Mouse (Mus musculus) CH12.LX (cell line): ENCODE measurements at regions not wholly inside any gene's neighbourhood (a gene's known extent, or its start where the extent isn't known, plus 50 kb on each side); places are given as distances from the start of the nearest gene placed in this dataset.

Source experiments
- DNase-seq: peaks from one replicate; pipeline ENCODE4 v3.0.0-alpha.2; 2013; ENCODE audit errors: extremely low read depth
- H3K27ac ChIP-seq: 2 replicates; pipeline ENCODE4 v1.5.1; 2012; ENCODE audit warnings: low read depth, mild to moderate bottlenecking, control low read depth, moderate library complexity; ENCODE audit not compliant: insufficient read depth
- H3K27me3 ChIP-seq: replicated peaks from 2 replicates; pipeline ENCODE3; 2012; ENCODE audit warnings: inconsistent platforms
- H3K36me3 ChIP-seq, 2 experiments: replicated peaks in 1 of 2; 2 replicates each; pipeline versions ENCODE3 to v1.6.1; 2012; ENCODE audit warnings: inconsistent platforms in 1 of 2, low read length in 1 of 2, mild to moderate bottlenecking in 1 of 2, mixed read lengths in 1 of 2, moderate library complexity in 1 of 2; ENCODE audit not compliant: control insufficient read depth in 1 of 2, insufficient read depth in 1 of 2
- H3K4me1 ChIP-seq, 2 experiments: 2 replicates each; pipeline ENCODE4 v1.6.1; 2012; ENCODE audit warnings: inconsistent platforms in 1 of 2, moderate library complexity in 1 of 2; ENCODE audit not compliant: insufficient read depth in 2 of 2, control insufficient read depth in 1 of 2
- H3K4me2 ChIP-seq: 2 replicates; pipeline ENCODE4 v1.6.1; 2012; ENCODE audit warnings: low read depth, mild to moderate bottlenecking, control low read depth; ENCODE audit not compliant: poor library complexity, insufficient read depth, severe bottlenecking
- H3K4me3 ChIP-seq, 3 experiments: fragments of 150-350 bp in 1 of 3; sonication (generic) in 1 of 3; replicated peaks in 1 of 3; 2 replicates each; pipeline versions ENCODE3 to v1.5.1; 2011 to 2012; ENCODE audit warnings: low read depth in 2 of 3, low read length in 2 of 3, mild to moderate bottlenecking in 2 of 3, moderate library complexity in 2 of 3, control low read depth in 1 of 3, improper control_type of control experiment in 1 of 3, inconsistent platforms in 1 of 3, mixed read lengths in 1 of 3; ENCODE audit not compliant: poor library complexity in 1 of 3
- H3K79me2 ChIP-seq: replicated peaks from 2 replicates; pipeline ENCODE4 v1.6.1; 2012; ENCODE audit warnings: mild to moderate bottlenecking, moderate library complexity; ENCODE audit not compliant: control insufficient read depth, poor library complexity, insufficient read depth, severe bottlenecking; ENCODE audit errors: extremely low read depth
- H3K9ac ChIP-seq: 2 replicates; pipeline ENCODE4 v1.6.1; 2012; ENCODE audit warnings: low read depth, mild to moderate bottlenecking, control low read depth, moderate library complexity; ENCODE audit not compliant: insufficient read depth
- H3K9me3 ChIP-seq: replicated peaks from 2 replicates; pipeline ENCODE3; 2012; ENCODE audit warnings: low read length, inconsistent platforms, mixed read lengths
- CHD1 ChIP-seq: IDR thresholded peaks from 2 replicates; pipeline ENCODE4 v1.6.1; 2012; ENCODE audit warnings: low read depth, low read length, improper control_type of control experiment, inconsistent platforms
- CHD2 ChIP-seq: IDR thresholded peaks from 2 replicates; pipeline ENCODE4 v1.6.1; 2011; ENCODE audit warnings: low read length, improper control_type of control experiment
- CTCF ChIP-seq, 2 experiments: IDR thresholded peaks in 1 of 2; conservative IDR thresholded peaks in 1 of 2; 2 replicates each; pipeline ENCODE4 v1.5.1; 2011 to 2012; ENCODE audit warnings: low read depth in 2 of 2, low read length in 2 of 2, improper control_type of control experiment in 1 of 2, inconsistent platforms in 1 of 2, mild to moderate bottlenecking in 1 of 2, moderate library complexity in 1 of 2
- E2F4 ChIP-seq: IDR thresholded peaks from 2 replicates; pipeline ENCODE4 v1.6.1; 2011; ENCODE audit warnings: low read depth, low read length, improper control_type of control experiment; ENCODE audit not compliant: insufficient replicate concordance
- ELF1 ChIP-seq: IDR thresholded peaks from 2 replicates; pipeline ENCODE4 v1.6.1; 2014; ENCODE audit warnings: low read depth, mild to moderate bottlenecking, inconsistent platforms, low read length, improper control_type of control experiment
- ETS1 ChIP-seq: conservative IDR thresholded peaks from 2 replicates; pipeline ENCODE4 v1.6.1; 2012; ENCODE audit warnings: low read depth, mild to moderate bottlenecking, inconsistent platforms, low read length, improper control_type of control experiment, moderate library complexity
- GABPA ChIP-seq: IDR thresholded peaks from 2 replicates; pipeline ENCODE4 v1.6.1; 2012; ENCODE audit warnings: low read depth, low read length, improper control_type of control experiment, inconsistent platforms; ENCODE audit not compliant: insufficient replicate concordance
- HCFC1 ChIP-seq: IDR thresholded peaks from 2 replicates; pipeline ENCODE4 v1.6.1; 2012; ENCODE audit warnings: low read depth, mild to moderate bottlenecking, inconsistent platforms, low read length, improper control_type of control experiment
- IRF4 ChIP-seq: IDR thresholded peaks from 2 replicates; pipeline ENCODE4 v1.6.1; 2014; ENCODE audit warnings: low read depth, mild to moderate bottlenecking, inconsistent platforms, low read length, improper control_type of control experiment
- JUND ChIP-seq: conservative IDR thresholded peaks from 2 replicates; pipeline ENCODE4 v1.6.1; 2011; ENCODE audit warnings: low read depth, low read length, improper control_type of control experiment
- KAT2A ChIP-seq: IDR thresholded peaks from 2 replicates; pipeline ENCODE4 v1.6.1; 2012; ENCODE audit warnings: low read length, improper control_type of control experiment, inconsistent platforms; ENCODE audit not compliant: insufficient replicate concordance
- MAFK ChIP-seq: IDR thresholded peaks from 2 replicates; pipeline ENCODE4 v1.6.1; 2011; ENCODE audit warnings: low read length, improper control_type of control experiment; ENCODE audit not compliant: insufficient replicate concordance
- MAX ChIP-seq: IDR thresholded peaks from 2 replicates; pipeline ENCODE4 v1.6.1; 2011; ENCODE audit warnings: low read length, improper control_type of control experiment
- MEF2A ChIP-seq: IDR thresholded peaks from 2 replicates; pipeline ENCODE4 v1.6.1; 2014; ENCODE audit warnings: low read depth, mild to moderate bottlenecking, inconsistent platforms, low read length, improper control_type of control experiment, borderline replicate concordance
- MXI1 ChIP-seq: IDR thresholded peaks from 2 replicates; pipeline ENCODE4 v1.6.1; 2011; ENCODE audit warnings: mild to moderate bottlenecking, low read depth, low read length, improper control_type of control experiment
- MYC ChIP-seq: IDR thresholded peaks from 2 replicates; pipeline ENCODE4 v1.6.1; 2011; ENCODE audit warnings: low read depth, mild to moderate bottlenecking, improper control_type of control experiment, low read length
- RAD21 ChIP-seq: IDR thresholded peaks from 2 replicates; pipeline ENCODE4 v1.6.1; 2011; ENCODE audit warnings: low read depth, mild to moderate bottlenecking, low read length, improper control_type of control experiment, moderate library complexity
- SIN3A ChIP-seq: IDR thresholded peaks from 2 replicates; pipeline ENCODE4 v1.6.1; 2012; ENCODE audit warnings: low read length, improper control_type of control experiment, inconsistent platforms
- SMC3 ChIP-seq: IDR thresholded peaks from 2 replicates; pipeline ENCODE4 v1.6.1; 2011; ENCODE audit warnings: low read depth, low read length, improper control_type of control experiment
- TCF12 ChIP-seq: IDR thresholded peaks from 2 replicates; pipeline ENCODE4 v1.6.1; 2014; ENCODE audit warnings: low read depth, mild to moderate bottlenecking, inconsistent platforms, low read length, improper control_type of control experiment
- UBTF ChIP-seq: IDR thresholded peaks from 2 replicates; pipeline ENCODE4 v1.6.1; 2012; ENCODE audit warnings: low read depth, mild to moderate bottlenecking, inconsistent platforms, low read length, improper control_type of control experiment, moderate library complexity
- USF2 ChIP-seq: conservative IDR thresholded peaks from 2 replicates; pipeline ENCODE4 v1.6.1; 2011; ENCODE audit warnings: low read depth, low read length, improper control_type of control experiment
- ZC3H11A ChIP-seq: IDR thresholded peaks from 2 replicates; pipeline ENCODE4 v1.6.1; 2012; ENCODE audit warnings: low read depth, mild to moderate bottlenecking, inconsistent platforms, low read length, improper control_type of control experiment
- ZMIZ1 ChIP-seq: IDR thresholded peaks from 2 replicates; pipeline ENCODE4 v1.6.1; 2012; ENCODE audit warnings: low read depth, mild to moderate bottlenecking, inconsistent platforms, low read length, improper control_type of control experiment
- dilution Hi-C: fragments of 300-500 bp; cut with MboI; formaldehyde crosslinking; loops from 2 replicates; pipeline ENCODE4 v1.14.3; 2020; ENCODE audit warnings: low sequenced_read_pairs; ENCODE audit not compliant: extremely low pct_unique_long_range_greater_than_20kb, extremely low pct_ligation_motif_present
- in situ Hi-C: fragments of 300-500 bp; cut with MboI; formaldehyde crosslinking; loops from 3 replicates; pipeline ENCODE4 v1.14.3; 2019; ENCODE audit warnings: low sequenced_read_pairs, low pct_ligation_motif_present, low pct_unique_long_range_greater_than_20kb, mixed read lengths

DNA sequence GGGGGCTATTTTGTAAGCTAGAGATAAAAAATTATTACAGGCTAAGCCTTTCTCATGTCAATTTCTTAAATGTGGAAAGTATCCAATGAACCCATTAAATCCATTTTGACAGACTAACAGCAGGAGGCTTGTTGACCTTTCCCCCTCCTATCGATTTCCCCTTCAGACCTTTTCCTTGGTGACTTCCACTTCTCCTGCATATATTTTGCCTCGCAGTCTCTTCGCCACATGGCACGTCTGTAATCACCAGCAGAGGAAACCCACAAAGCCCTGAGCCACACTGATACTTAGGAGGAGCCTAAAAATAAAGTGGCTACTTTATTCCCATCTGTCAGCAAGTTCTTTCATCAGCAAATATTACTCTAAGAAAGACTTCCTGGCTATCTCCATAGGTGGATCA lies 247.5 kb upstream of the Rnf219 start:
- no peaks in the 10 kb centered on the region for H3K4me1 ChIP-seq
- H3K36me3 ChIP-seq: no peaks in the 10 kb centered on the region
- no peak overlapping the region for H3K4me3 ChIP-seq
- H3K27me3 ChIP-seq: no peaks in the 10 kb centered on the region
- no peak for TF ChIP-seq MAX
- no peak for TF ChIP-seq SIN3A
- no peak for TF ChIP-seq MXI1
- no peak for TF ChIP-seq CHD1
- TF ChIP-seq ZC3H11A: no peak
- TF ChIP-seq ELF1: no peak
- no peak for TF ChIP-seq CHD2
- TF ChIP-seq HCFC1: no peak
- no peak for TF ChIP-seq JUND
- no peak overlapping the region for H3K27ac ChIP-seq
- no peaks in the 10 kb centered on the region for H3K79me2 ChIP-seq
- no peaks in the 10 kb centered on the region for H3K9me3 ChIP-seq
- dilution Hi-C loops (no loop called here), in situ Hi-C loops (no loop called here)
- no peak overlapping the region for H3K4me2 ChIP-seq
- no peak for DNase-seq
- H3K9ac ChIP-seq: no peak overlapping the region

DNA sequence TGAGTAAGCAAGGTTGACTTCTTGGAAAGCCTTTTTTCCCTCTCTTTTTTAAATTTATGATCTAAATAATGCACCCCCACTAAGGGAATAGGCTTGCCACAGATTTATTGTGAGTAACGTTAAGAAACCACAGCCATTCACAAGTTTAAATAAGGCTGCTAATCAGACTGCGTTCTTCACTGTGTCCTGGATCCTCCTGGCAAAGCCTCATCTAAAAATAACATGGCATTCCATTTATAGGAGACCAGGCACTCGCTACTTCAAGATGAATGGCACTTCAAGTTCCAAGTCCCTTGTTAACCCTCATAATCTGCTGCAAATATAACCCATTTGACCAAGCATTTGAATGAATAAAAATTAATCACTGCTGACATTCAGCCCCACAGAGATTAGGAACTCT lies 211.8 kb upstream of the Rnf219 start:
- H3K36me3 ChIP-seq: no peaks in the 10 kb centered on the region
- H3K4me2 ChIP-seq: no peak overlapping the region
- no peak overlapping the region for H3K9ac ChIP-seq
- H3K9me3 ChIP-seq: no peaks in the 10 kb centered on the region
- no peak for DNase-seq
- H3K4me3 ChIP-seq: no peak overlapping the region
- in situ Hi-C loops: no loop called here
- H3K27ac ChIP-seq: no peak overlapping the region
- no peaks in the 10 kb centered on the region for H3K27me3 ChIP-seq
- H3K79me2 ChIP-seq: no peaks in the 10 kb centered on the region
- no peak for TF ChIP-seq ZMIZ1
- TF ChIP-seq UBTF: no peak
- TF ChIP-seq E2F4: no peak
- TF ChIP-seq MYC: no peak
- TF ChIP-seq KAT2A: no peak
- no peak for TF ChIP-seq SIN3A
- no peak for TF ChIP-seq MAX
- TF ChIP-seq GABPA: no peak
- TF ChIP-seq SMC3: no peak
- no peak for TF ChIP-seq IRF4
- TF ChIP-seq RAD21: no peak
- TF ChIP-seq MAFK: no peak
- TF ChIP-seq ZC3H11A: no peak
- no peak for TF ChIP-seq ETS1
- no peak for TF ChIP-seq JUND
- no peak for TF ChIP-seq CTCF (conservative IDR thresholded peaks at IDR 0.05 in 1 of 2, IDR thresholded peaks at IDR 0.05 in 1 of 2; ENCODE audit: low read depth in 2 of 2, low read length in 2 of 2)
- no peak for TF ChIP-seq MEF2A
- TF ChIP-seq TCF12: no peak
- TF ChIP-seq USF2: no peak
- TF ChIP-seq, all 38 proteins: peak for 0
- H3K4me1 ChIP-seq: peaks cover 0 to 2% of the 10 kb centered on the region in 2 experiments; a peak in 1 of 4 replicates
- dilution Hi-C loops: no loop called here
